Mouse (Mus musculus): ENCODE measurements around the gene Gm10097. TPM values are rescaled to one million over a fixed set of nuclear protein-coding genes. Genes with fewer than 3 reads are reported as not detected.

The Gm10097 gene
- 0.07 and 0.21 TPM in 2 replicates for polyA plus RNA-seq (2014; fragmentation: Nextera tagmentation; extraction: Ambion mirVana)

DNA sequence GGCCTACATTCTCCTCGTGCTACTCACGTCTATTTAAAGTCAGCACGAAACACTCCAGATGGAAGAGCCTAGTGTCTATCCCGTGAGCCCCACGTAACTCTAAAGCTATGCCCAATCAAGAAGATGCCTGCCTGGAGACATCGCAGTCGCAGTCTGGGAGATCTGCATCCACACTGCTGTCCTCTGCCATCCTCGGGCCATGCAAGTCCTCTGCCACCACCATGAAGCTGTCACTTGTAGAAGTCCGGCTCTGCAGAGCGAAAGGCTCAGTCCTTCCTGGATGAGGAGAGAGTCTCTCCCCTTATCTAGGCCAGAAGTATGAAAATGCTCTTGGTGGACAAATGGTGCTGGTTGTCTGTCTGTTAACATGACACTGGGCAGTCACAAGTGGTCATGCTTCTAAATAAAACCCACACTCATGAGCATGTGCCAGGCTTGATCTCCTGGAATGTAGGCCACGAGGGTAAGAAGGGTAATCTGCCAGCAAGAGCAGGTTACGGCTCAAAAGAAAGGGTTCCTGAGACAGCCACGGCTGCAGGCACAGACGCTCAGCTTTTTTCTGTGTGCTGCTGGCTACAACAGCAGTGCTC, at the start of gene Gm10097:
Gene Gm10097 (plus strand): TSS at position 517 of the 590 bp plus-strand sequence.
- Histone ChIP-seq H3K27me3 (ENCODE audit: control insufficient read depth, insufficient read depth, low read length) (no peaks in the 10 kb centered on the region), H3K4me2 (replicated peaks) (no peak within 1 kb of the TSS), H3K4me1 (replicated peaks; ENCODE audit: control insufficient read depth, insufficient read depth, low read length) (no peaks in the 10 kb centered on the region), H3K9me3 (ENCODE audit: control insufficient read depth, low read length) (no peaks in the 10 kb centered on the region), H3K27ac (no peak within 1 kb of the TSS), H3K9ac (no peak within 1 kb of the TSS), H3K36me3 (replicated peaks; ENCODE audit: control insufficient read depth, insufficient read depth) (no peaks in the 10 kb centered on the region), H3K4me3 (replicated peaks; ENCODE audit: low read length) (no peak within 1 kb of the TSS)
- ATAC-seq (ENCODE audit: low FRiP score) = no peak
- DNase-seq (ENCODE audit: low spot score) = no peak
- WGBS = 89% methylated on average over 14 of the region's 14 CpGs

DNA sequence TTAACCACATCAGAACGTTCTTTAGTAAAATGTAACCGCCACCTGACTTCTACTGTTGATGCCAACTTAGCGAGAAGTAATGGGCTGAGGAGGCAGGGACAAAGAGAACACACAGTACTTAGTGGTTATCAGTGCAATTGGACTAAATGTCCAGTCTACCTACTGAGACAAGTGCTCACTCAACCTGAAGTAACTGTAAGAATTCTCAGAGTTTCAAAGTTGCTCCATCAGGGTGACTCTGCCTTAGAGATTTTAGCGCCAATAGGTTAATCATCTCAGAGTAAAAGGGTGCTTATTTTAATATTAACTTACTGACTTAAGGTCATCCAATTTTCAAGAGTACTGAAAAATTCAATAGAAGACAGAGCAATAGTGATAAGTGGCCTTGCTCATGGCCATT, 43.1 kb upstream of the Gm10097 start:
- 94% methylated on average over 4 of the region's 4 CpGs for WGBS
- no peak for ATAC-seq (ENCODE audit: low FRiP score)
- Histone ChIP-seq H3K9ac (no peak overlapping the region), H3K4me2 (replicated peaks) (no peak overlapping the region), H3K9me3 (ENCODE audit: control insufficient read depth, low read length) (no peaks in the 10 kb centered on the region), H3K4me1 (replicated peaks; ENCODE audit: control insufficient read depth, insufficient read depth, low read length) (no peaks in the 10 kb centered on the region), H3K27ac (no peak overlapping the region), H3K27me3 (ENCODE audit: control insufficient read depth, insufficient read depth, low read length) (no peaks in the 10 kb centered on the region), H3K36me3 (replicated peaks; ENCODE audit: control insufficient read depth, insufficient read depth) (peaks cover 6% of the 10 kb centered on the region; the same call in 1 of the 2 replicates), H3K4me3 (replicated peaks; ENCODE audit: low read length) (no peak overlapping the region)
- no peak for DNase-seq (ENCODE audit: low spot score)

DNA sequence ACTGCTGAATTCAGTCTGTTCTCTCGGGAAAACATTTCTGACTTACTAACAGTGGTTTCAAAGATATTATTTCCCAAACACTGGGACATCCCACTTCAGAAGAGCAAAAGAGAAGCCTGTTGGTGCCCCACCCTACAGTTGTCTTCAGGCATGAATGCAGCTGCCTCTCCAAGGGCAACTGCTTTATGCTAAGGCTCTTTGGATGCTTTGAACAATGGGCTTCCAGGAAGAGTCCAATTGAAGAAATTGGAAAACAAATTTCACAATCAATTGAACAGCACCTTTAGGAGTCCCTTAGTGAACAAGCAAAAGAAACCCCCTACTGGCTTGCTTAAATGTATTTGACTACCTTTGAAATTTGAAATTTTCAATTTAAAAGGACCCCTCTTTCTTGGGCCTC, 41.8 kb upstream of the Gm10097 start:
- no peak for ATAC-seq (ENCODE audit: low FRiP score)
- Histone ChIP-seq H3K27me3 (ENCODE audit: control insufficient read depth, insufficient read depth, low read length) (no peaks in the 10 kb centered on the region), H3K9me3 (ENCODE audit: control insufficient read depth, low read length) (no peaks in the 10 kb centered on the region), H3K4me2 (replicated peaks) (no peak overlapping the region), H3K36me3 (replicated peaks; ENCODE audit: control insufficient read depth, insufficient read depth) (peaks cover 10% of the 10 kb centered on the region; the same call in 1 of the 2 replicates), H3K27ac (no peak overlapping the region), H3K9ac (no peak overlapping the region), H3K4me3 (replicated peaks; ENCODE audit: low read length) (no peak overlapping the region), H3K4me1 (replicated peaks; ENCODE audit: control insufficient read depth, insufficient read depth, low read length) (no peaks in the 10 kb centered on the region)
- DNase-seq (ENCODE audit: low spot score) = no peak
- WGBS = 80% methylated on average over 1 of the region's 1 CpGs

DNA sequence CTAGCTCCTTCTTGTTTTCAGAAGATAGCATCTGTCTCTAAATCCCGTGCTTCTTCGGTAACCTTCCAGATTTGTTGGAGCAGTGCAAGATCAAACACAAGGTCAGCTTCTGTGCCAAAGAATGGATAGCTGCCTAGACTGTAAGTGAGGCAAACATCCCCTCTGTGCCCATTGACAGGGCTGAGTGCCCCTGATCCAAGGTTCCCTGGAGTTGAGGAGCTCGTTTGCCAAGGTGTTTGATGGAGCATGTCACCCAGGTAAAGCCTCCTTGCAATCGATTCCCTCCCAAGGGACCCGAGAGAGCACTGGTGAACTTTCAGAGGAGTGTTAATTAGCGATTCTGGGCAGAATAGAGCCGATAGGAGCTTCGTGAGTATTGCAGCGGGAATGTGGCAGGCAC, 40.7 kb upstream of the Gm10097 start:
- ATAC-seq (ENCODE audit: low FRiP score) (no peak), DNase-seq (ENCODE audit: low spot score) (no peak)
- Histone ChIP-seq H3K4me3 (replicated peaks; ENCODE audit: low read length) (no peak overlapping the region), H3K27ac (no peak overlapping the region), H3K27me3 (ENCODE audit: control insufficient read depth, insufficient read depth, low read length) (no peaks in the 10 kb centered on the region), H3K9me3 (ENCODE audit: control insufficient read depth, low read length) (no peaks in the 10 kb centered on the region), H3K4me1 (replicated peaks; ENCODE audit: control insufficient read depth, insufficient read depth, low read length) (no peaks in the 10 kb centered on the region), H3K4me2 (replicated peaks) (no peak overlapping the region), H3K9ac (no peak overlapping the region), H3K36me3 (replicated peaks; ENCODE audit: control insufficient read depth, insufficient read depth) (peaks cover 18% of the 10 kb centered on the region; the same call in 1 of the 2 replicates)
- 87% methylated on average over 9 of the region's 9 CpGs for WGBS

DNA sequence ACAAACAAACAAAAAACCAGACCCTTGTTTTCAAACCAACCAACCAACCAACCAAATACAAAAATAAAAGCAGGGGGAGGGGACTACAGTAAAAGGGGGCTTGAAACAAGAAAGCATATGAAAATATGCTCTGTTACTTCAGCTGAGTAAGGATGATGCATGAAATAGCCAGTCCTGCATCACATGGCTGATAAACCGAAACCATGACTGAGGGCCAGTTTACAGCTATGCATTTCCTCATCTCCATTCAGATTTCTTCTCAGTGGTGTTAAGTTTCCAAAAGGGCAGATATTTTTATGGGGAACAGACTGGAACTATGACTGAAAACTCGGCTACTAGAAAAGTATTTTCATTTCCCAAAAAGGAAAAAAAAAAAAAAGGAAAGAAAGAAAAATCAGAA, 39.8 kb upstream of the Gm10097 start:
- Histone ChIP-seq H3K4me3 (replicated peaks; ENCODE audit: low read length) (no peak overlapping the region), H3K4me2 (replicated peaks) (no peak overlapping the region), H3K4me1 (replicated peaks; ENCODE audit: control insufficient read depth, insufficient read depth, low read length) (no peaks in the 10 kb centered on the region), H3K27ac (no peak overlapping the region), H3K36me3 (replicated peaks; ENCODE audit: control insufficient read depth, insufficient read depth) (peaks cover 18% of the 10 kb centered on the region; the same call in 1 of the 2 replicates), H3K27me3 (ENCODE audit: control insufficient read depth, insufficient read depth, low read length) (no peaks in the 10 kb centered on the region), H3K9ac (no peak overlapping the region), H3K9me3 (ENCODE audit: control insufficient read depth, low read length) (no peaks in the 10 kb centered on the region)
- WGBS = 84% methylated on average over 2 of the region's 2 CpGs
- ATAC-seq (ENCODE audit: low FRiP score) (no peak), DNase-seq (ENCODE audit: low spot score) (no peak)

DNA sequence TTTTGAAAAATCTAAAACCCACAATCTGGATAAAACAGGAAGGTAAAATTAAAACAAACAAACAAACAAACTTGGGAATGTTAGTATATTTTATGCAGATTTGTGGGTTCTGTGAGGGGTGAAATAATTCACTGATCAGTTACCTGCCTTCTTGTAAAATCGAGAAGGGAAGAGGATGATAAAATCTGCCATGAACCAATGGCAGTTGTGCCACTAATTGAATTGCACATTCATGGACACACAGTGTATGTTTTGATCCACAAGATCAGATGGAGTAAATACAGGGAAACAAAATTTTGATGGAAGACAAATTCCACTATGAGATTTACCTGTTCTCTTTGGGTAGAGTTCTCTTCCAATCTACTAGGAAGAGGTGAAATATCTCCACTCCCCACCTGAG, 39.1 kb upstream of the Gm10097 start:
- Histone ChIP-seq H3K27ac (no peak overlapping the region), H3K4me3 (replicated peaks; ENCODE audit: low read length) (no peak overlapping the region), H3K36me3 (replicated peaks; ENCODE audit: control insufficient read depth, insufficient read depth) (peaks cover 18% of the 10 kb centered on the region; the same call in 1 of the 2 replicates), H3K9me3 (ENCODE audit: control insufficient read depth, low read length) (no peaks in the 10 kb centered on the region), H3K27me3 (ENCODE audit: control insufficient read depth, insufficient read depth, low read length) (no peaks in the 10 kb centered on the region), H3K4me1 (replicated peaks; ENCODE audit: control insufficient read depth, insufficient read depth, low read length) (no peaks in the 10 kb centered on the region), H3K4me2 (replicated peaks) (no peak overlapping the region), H3K9ac (no peak overlapping the region)
- DNase-seq (ENCODE audit: low spot score) (no peak), ATAC-seq (ENCODE audit: low FRiP score) (no peak)
- 86% methylated on average over 1 of the region's 1 CpGs for WGBS

DNA sequence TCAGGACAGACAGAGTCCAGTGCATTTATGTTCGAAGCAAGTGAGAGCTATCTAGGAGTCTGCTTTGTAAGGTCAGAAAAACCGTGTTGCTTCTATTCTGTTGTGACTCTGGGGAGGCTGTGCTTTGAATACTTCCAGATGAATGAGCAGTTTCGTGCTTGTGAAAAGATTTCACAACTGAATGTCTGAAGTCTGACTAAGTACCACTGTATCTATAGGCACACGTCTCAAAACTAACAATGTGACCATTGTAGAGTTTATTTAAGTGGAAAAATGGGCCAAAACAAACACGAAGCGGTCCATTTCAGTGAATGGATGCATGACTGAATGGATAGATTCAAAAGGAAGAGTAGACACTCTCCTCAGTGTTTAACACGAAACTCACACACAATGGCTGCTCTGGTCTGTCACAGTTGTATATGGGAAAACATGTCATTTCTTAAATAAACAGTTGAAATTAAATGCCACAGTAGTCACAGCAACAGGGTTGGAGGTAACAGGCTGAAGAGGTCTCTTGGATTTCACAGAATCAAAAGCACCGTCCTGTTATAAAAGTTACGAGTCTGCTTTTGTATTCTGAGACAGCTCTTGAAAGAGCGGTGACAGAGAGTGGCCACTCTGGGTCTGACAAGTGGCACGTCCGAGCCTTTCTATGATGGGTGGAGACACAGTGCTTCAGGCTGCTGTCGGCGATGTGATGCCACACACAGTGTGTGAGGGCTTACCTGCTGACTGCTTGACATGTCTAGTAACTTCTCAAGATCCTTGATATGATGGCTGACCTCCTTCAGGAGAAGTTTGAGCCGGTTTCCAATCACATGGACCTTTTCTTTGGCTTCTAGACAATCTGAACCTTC, 36.6 kb upstream of the Gm10097 start:
- Histone ChIP-seq H3K4me2 (replicated peaks) (no peak overlapping the region), H3K9ac (no peak overlapping the region), H3K4me1 (replicated peaks; ENCODE audit: control insufficient read depth, insufficient read depth, low read length) (no peaks in the 10 kb centered on the region), H3K27ac (no peak overlapping the region), H3K4me3 (replicated peaks; ENCODE audit: low read length) (no peak overlapping the region), H3K27me3 (ENCODE audit: control insufficient read depth, insufficient read depth, low read length) (no peaks in the 10 kb centered on the region), H3K36me3 (replicated peaks; ENCODE audit: control insufficient read depth, insufficient read depth) (peaks cover 34% of the 10 kb centered on the region), H3K9me3 (ENCODE audit: control insufficient read depth, low read length) (no peaks in the 10 kb centered on the region)
- no peak for DNase-seq (ENCODE audit: low spot score)
- ATAC-seq (ENCODE audit: low FRiP score) = peak; percentile 41; the same call in 1 of the 2 replicates
- WGBS = 33% methylated on average over 15 of the region's 15 CpGs

DNA sequence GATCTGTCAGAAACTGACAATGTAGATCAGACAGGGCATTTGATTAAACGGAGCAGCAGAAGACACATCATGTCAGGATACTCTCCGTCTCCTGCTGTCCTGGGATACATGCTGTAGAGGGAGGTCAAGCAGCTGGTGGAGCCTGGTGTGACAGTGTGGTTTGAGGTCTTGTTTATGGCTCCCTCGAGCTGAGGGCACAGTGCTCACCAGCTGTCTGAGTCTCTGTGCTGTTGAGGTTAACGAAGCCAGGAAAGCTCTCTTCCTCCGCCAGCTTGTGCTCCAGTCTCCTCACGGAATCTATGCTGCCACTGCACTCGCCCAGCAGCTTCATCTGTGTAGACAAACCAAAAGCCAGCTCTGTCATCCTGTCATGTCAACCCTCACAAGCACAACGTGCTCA, 27.7 kb upstream of the Gm10097 start:
- DNase-seq (ENCODE audit: low spot score) = no peak
- peak; percentile 44; the same call in 1 of the 2 replicates for ATAC-seq (ENCODE audit: low FRiP score)
- Histone ChIP-seq H3K4me2 (replicated peaks) (no peak overlapping the region), H3K9ac (no peak overlapping the region), H3K4me1 (replicated peaks; ENCODE audit: control insufficient read depth, insufficient read depth, low read length) (no peaks in the 10 kb centered on the region), H3K36me3 (replicated peaks; ENCODE audit: control insufficient read depth, insufficient read depth) (peaks cover 50% of the 10 kb centered on the region), H3K4me3 (replicated peaks; ENCODE audit: low read length) (no peak overlapping the region), H3K27me3 (ENCODE audit: control insufficient read depth, insufficient read depth, low read length) (no peaks in the 10 kb centered on the region), H3K27ac (no peak overlapping the region), H3K9me3 (ENCODE audit: control insufficient read depth, low read length) (no peaks in the 10 kb centered on the region)
- WGBS = 76% methylated on average over 8 of the region's 8 CpGs

DNA sequence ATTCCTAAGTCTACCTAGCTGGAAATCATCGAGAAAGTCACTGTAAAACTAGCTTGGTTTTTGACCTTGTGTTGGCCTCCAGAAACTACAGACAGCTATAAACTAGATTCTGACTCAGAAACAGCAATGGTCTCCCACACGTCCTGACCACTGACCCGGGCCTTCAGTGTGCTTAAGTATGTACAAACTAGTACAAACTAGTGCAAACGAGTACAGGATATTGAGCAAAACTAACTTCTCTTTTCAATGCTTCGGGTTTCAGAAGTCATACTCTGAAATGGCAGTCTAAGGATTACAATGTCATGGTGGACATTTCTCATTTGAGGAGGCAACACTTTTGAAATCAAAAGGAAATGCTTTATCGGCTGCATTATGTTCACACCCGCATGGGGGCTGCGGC, 24.5 kb upstream of the Gm10097 start:
- H3K27ac ChIP-seq = no peak overlapping the region
- H3K36me3 ChIP-seq (replicated peaks; ENCODE audit: control insufficient read depth, insufficient read depth) = peaks cover 57% of the 10 kb centered on the region
- no peak overlapping the region for H3K4me3 ChIP-seq (replicated peaks; ENCODE audit: low read length)
- WGBS = 93% methylated on average over 8 of the region's 8 CpGs
- no peaks in the 10 kb centered on the region for H3K27me3 ChIP-seq (ENCODE audit: control insufficient read depth, insufficient read depth, low read length)
- H3K9ac ChIP-seq = no peak overlapping the region
- no peaks in the 10 kb centered on the region for H3K9me3 ChIP-seq (ENCODE audit: control insufficient read depth, low read length)
- no peaks in the 10 kb centered on the region for H3K4me1 ChIP-seq (replicated peaks; ENCODE audit: control insufficient read depth, insufficient read depth, low read length)
- DNase-seq (ENCODE audit: low spot score) (no peak), ATAC-seq (ENCODE audit: low FRiP score) (no peak)
- H3K4me2 ChIP-seq (replicated peaks) = no peak overlapping the region

Measured in hindbrain, embryonic 14.5 days (tissue).